Comparison of ENCODE assay signal across 10 mouse cellular contexts in genomic region chr8:79372521-79372920, GRCm38 (mm10). TPM values are rescaled to one million over a fixed set of nuclear protein-coding genes. Genes with fewer than 3 reads are reported as not detected.
A peak's percentile ranks its signal among the peaks of the same experiment; 100 is the strongest.
DNase-seq lines count a peak whose midpoint lies in the region; ATAC-seq and TF ChIP-seq lines count a peak whose summit lies in the region.
"Had no signal": no experiment of that assay in that cellular context is flagged by ENCODE, and none has a peak within 500 bp of the region (broad histone marks: within the 10 kb centered on the region; RNA-seq: fewer than 3 reads in every experiment).

No protein-coding gene starts in this region.

- intact Hi-C loops in gastrocnemius, adult 2 months (cut with DNase I), result no loop called here

- peak; percentile 77 for ATAC-seq in stomach, embryonic 16.5 days (ENCODE audit: insufficient read depth, low FRiP score)

- WGBS in stomach, embryonic 16.5 days, result 48% methylated on average over 9 of the region's 9 CpGs

- H3K27ac ChIP-seq in gastrocnemius, adult 2 months, result peak overlapping the region; percentile 9; the same call in 1 of the 2 replicates
- peak overlapping the region; percentile 68; the same call in 1 of the 2 replicates for H3K27ac ChIP-seq in stomach, embryonic 16.5 days (ENCODE audit: low read length)
- H3K27ac ChIP-seq: heart, embryonic 15.5 days; limb, embryonic 12.5 days had no signal

- H3K4me2 ChIP-seq in stomach, embryonic 16.5 days (ENCODE audit: low read depth, low read length), result peak overlapping the region; percentile 9
- H3K4me2 ChIP-seq: heart, embryonic 15.5 days; limb, embryonic 12.5 days had no signal

- no peak for TF ChIP-seq CTCF in gastrocnemius, adult 2 months (IDR thresholded peaks at IDR 0.05)

- H3K27me3 ChIP-seq in stomach, embryonic 16.5 days (ENCODE audit: control insufficient read depth, insufficient read depth, low read length), result no peaks in the 10 kb centered on the region
- H3K27me3 ChIP-seq: heart, embryonic 15.5 days; limb, embryonic 12.5 days had no signal

- H3K9me3 ChIP-seq in stomach, embryonic 16.5 days (replicated peaks; ENCODE audit: control insufficient read depth, low read length), result no peaks in the 10 kb centered on the region
- H3K9me3 ChIP-seq: heart, embryonic 15.5 days; limb, embryonic 12.5 days had no signal

- peak overlapping the region; percentile 11; the same call in 1 of the 2 replicates for H3K4me3 ChIP-seq in gastrocnemius, adult 2 months
- no peak overlapping the region for H3K4me3 ChIP-seq in stomach, embryonic 16.5 days (replicated peaks; ENCODE audit: low read length)
- H3K4me3 ChIP-seq: heart, embryonic 15.5 days; limb, embryonic 12.5 days had no signal

- DNase-seq in gastrocnemius, adult 2 months, result no peak
- DNase-seq in gastrocnemius, postnatal 25 days, result no peak
- peak; percentile 15 for DNase-seq in lung, postnatal 10 days
- no peak for DNase-seq in lung, postnatal 4 days
- peak; percentile 69 to 81 for DNase-seq in kidney, postnatal 36 days
- DNase-seq in neural tube, embryonic 10.5 days (ENCODE audit: extremely low spot score, low spot score), result no peak
- no peak for DNase-seq in gastrocnemius, adult 8-10 months (ENCODE audit: low spot score in 2 of 2)

- H3K9ac ChIP-seq in stomach, embryonic 16.5 days (ENCODE audit: low read length), result no peak overlapping the region
- H3K9ac ChIP-seq: heart, embryonic 15.5 days; limb, embryonic 12.5 days had no signal

- H3K4me1 ChIP-seq in stomach, embryonic 16.5 days (ENCODE audit: control insufficient read depth, insufficient read depth, low read length), result peaks cover 53% of the 10 kb centered on the region

- H3K36me3 ChIP-seq in stomach, embryonic 16.5 days (ENCODE audit: control insufficient read depth, insufficient read depth, low read length), result no peaks in the 10 kb centered on the region; the same call in 1 of the 2 replicates

RNA-seq across cellular contexts. Expression of gene Smad1, which starts 26.8 kb away (rescaled TPM):
- total RNA-seq in gastrocnemius, adult 2 months (2021), result 1 to 10 TPM; 8.9 to 9.5 TPM
- total RNA-seq in gastrocnemius, postnatal 25 days (2021), result 10 to 100 TPM in 1 of 2 experiments, 1 to 10 TPM in 1; 9.4 to 11.3 TPM
- polyA plus RNA-seq in stomach, embryonic 16.5 days (2015; fragmentation: Nextera tagmentation; extraction: Ambion mirVana), result 33.0 and 37.4 TPM in 2 replicates
- 10 to 100 TPM in 1 of 4 experiments, 1 to 10 TPM in 3; 7.5 to 10.3 (median 8.8) TPM for total RNA-seq in gastrocnemius, adult 8-10 months (2022)

Comparison
In these comparisons a context has a peak if more than half of its experiments do, and no peak if none do; other contexts are left out.
1. DNase-seq: peak in lung, postnatal 10 days (single experiment) and kidney, postnatal 36 days (2 of 2); none in gastrocnemius, adult 2 months (single experiment), gastrocnemius, postnatal 25 days (single experiment), lung, postnatal 4 days (0 of 2), neural tube, embryonic 10.5 days (single experiment) and gastrocnemius, adult 8-10 months (0 of 2).